Mouse (Mus musculus) heart, postnatal 14 days (tissue): Measurements from ENCODE around the gene Taf4. TPM values are rescaled to one million over a fixed set of nuclear protein-coding genes. Genes with fewer than 3 reads are reported as not detected.
A peak's percentile ranks its signal among the peaks of the same experiment; 100 is the strongest.

Source experiments
- DNase-seq, 2 experiments: peaks; one replicate each; pipeline ENCODE4 v3.0.0; 2021 to 2022
- intact Hi-C: fragments of 180-260 bp; cut with DNase I; formaldehyde crosslinking; loops from one replicate; pipeline ENCODE4 v1.15.1; 2025
- total RNA-seq, 2 experiments: library from RNA; stranded (reverse); gene quantifications; 2 replicates each; pipeline ENCODE4 v1.2.3; 2021

The Taf4 gene
- total RNA-seq, 2 experiments from 2014 or later: 15.8 to 19.0 TPM

DNA sequence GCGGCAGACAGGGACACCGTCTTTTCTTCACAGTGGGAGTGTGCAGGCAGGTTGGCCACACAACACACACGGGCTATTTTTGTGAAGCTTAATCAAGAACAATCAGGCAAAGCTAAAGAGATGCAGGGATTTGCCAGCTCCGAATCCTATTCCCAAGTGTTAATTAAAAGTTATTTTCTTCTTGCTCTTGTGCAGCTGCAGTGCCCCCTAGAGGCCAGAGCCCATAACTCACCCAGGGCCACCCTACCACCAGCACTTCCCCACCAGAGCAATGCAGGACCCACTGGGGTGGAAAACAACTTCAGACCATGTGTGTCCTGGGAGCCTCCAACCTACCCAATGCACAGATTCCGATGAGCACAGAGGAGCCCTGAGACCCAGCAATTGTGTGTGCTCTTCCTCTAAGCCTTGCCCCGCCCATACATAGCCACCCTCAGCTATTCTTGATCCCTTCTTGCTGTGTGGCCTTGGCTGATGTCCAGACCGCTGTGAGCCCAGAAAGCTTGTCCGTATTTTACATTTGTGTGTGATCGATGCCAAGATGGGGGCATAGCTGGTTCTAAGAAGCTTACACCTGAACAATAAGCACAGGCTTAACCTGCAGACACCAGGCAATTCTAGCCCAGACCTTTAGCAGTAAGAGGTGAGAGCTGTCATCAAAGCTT lies 98.8 kb downstream of the Taf4 start:
- intact Hi-C loops: loop anchor here (5.0 to 10.0 kb wide), 5 partner anchors 433 to 1370 kb away; partner anchors contain the start of gene Cdh4
- DNase-seq: peak; percentile 36 to 58

- DNase-seq: peak; percentile 58 to 81
- intact Hi-C loops: loop anchor here (1.0 to 10.0 kb wide), 7 partner anchors 45 to 1368 kb away; partner anchors contain the start of gene Cdh4
Observed at GRCm38 (mm10) chr2:179875147-179875546, 101.3 kb downstream of the Taf4 start.

- intact Hi-C loops: loop anchor here (2.0 to 10.0 kb wide), 4 partner anchors 193 to 1115 kb away; partner anchors contain the start of gene Cdh4
- DNase-seq: no peak
Observed at GRCm38 (mm10) chr2:179873315-179873714, 103.1 kb downstream of the Taf4 start.

DNA sequence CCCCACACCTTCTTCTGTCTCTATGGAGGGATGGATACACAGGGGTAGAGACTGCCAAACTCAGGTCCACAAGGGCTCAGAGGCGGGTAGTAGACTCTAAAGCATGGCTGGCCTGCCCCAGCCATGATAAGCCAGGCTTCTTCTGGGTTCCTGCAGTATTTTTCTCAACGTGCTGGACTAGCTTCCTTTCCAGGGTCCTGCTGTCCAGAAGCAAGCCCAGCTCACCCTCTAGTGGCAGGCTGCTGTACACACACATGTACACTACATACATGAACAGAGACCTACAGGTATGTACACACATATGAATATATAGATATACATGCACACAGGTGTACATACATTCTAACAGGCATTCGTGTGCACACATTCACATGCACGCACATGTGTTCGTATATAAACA lies 103.7 kb downstream of the Taf4 start:
- intact Hi-C loops: loop anchor here (2.0 to 10.0 kb wide), 4 partner anchors 192 to 1114 kb away; partner anchors contain the start of gene Cdh4
- peak; percentile 10 to 45 for DNase-seq

DNA sequence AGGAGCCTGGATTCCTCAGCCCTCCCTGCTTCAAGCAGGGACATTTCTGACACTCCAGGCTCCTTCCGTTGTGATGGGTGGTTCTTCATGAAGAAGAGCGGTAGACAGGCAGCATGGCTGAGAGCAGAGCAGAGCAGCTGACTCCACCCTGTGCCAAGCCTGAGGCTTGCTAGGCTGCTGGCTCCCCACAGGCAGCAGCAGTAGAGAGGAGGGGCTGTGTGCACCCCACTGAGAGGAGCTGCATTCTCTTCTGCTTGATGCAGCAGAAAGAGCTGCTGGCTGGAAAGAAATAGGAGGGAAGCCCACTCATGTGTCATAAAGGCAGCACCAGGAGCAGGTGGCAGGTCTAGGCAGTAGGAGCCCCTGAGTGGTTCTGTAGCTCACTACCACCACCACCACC lies 106.6 kb downstream of the Taf4 start:
- intact Hi-C loops: loop anchor here (10.0 kb wide), 2 partner anchors 425 to 795 kb away; partner anchors contain the start of gene Cdh4
- DNase-seq: no peak

DNA sequence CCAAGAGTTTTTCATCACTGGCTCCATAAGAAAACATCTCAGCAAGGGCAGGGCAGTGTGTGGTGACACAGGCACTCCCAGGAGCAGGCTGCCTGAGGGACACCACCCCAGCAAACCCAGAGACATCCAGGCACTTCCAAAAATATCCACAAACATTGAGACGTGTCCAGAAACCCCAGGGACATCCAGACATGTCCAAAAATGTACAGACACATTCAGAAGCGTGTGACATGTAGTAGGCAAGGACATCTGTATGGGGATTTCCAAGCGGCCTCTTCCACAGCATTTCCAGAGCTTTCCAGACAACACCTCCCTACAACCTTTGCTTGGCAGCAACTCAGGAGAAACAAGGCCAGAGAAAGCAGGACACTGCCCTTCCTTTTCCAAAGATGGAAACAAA lies 108.8 kb downstream of the Taf4 start:
- intact Hi-C loops: no loop called here

GRCm38 (mm10) chr2:179865097-179865496 lies 111.3 kb downstream of the Taf4 start:
- DNase-seq: no peak
- intact Hi-C loops: no loop called here

More for the DNA sequence above, 108.8 kb downstream of the Taf4 start:
- DNase-seq: no peak

DNA sequence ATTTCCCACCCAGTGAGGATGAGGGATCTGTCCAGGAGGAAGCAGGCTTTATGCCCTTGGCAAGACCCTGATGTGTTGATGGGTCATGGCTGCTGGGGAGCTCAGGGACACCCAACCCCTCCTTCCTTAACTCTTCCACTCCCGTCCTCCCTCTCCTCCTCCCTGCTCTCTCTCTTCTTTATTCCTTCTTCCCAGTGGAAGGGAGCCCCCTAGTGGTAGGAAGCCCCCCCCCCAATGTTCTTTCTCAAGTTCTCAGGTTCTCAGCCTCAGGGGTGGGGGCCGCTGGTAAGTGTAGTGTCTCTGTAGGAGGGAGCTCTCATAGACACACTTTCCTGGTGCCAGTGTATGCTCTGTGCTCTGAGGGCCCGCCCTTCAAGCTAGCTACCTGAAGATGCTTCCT lies 113.2 kb downstream of the Taf4 start:
- intact Hi-C loops: no loop called here
- DNase-seq: no peak

DNA sequence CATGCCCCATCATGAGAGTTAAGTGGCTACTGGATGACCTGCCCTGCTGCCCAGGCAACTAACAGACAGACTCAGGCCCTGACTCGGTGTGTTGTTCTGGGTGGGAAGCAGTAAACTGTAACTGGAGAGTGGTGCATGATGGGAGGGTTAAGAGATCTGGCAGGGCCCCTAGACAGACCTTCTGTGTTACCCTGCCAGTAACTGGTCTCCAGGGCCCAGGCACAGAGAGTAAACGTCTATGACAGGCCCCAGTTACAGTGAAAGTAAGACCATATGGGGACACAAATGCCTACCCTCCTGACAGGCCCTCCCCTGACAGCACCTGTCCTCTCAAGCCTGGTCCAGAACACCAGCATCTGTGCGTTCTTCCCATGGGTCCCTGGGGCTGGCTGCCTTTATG lies 113.8 kb downstream of the Taf4 start:
- intact Hi-C loops: no loop called here
- no peak for DNase-seq

Other genes starting within 250 kb of the Taf4 start
- 10 to 100 TPM; 57.3 to 61.8 TPM for gene Lsm14b, start 48.3 kb upstream of the Taf4 start, total RNA-seq
- gene Psma7, start 65.8 kb upstream of the Taf4 start, total RNA-seq: 100 to 1,000 TPM; 167 to 177 TPM
- gene Ss18l1, start 65.9 kb upstream of the Taf4 start, total RNA-seq: 1 to 10 TPM; 2.9 to 3.3 TPM
- gene Mtg2, start 93.9 kb upstream of the Taf4 start, total RNA-seq: 10 to 100 TPM; 18.7 to 19.7 TPM
- not detected for gene Hrh3, start 127.8 kb upstream of the Taf4 start, total RNA-seq
- 10 to 100 TPM; 33.4 to 35.7 TPM for gene Osbpl2, start 142.7 kb upstream of the Taf4 start, total RNA-seq
- gene Adrm1, start 194.8 kb upstream of the Taf4 start, total RNA-seq: 10 to 100 TPM; 87.1 to 95.9 TPM
- gene Lama5, start 249.2 kb upstream of the Taf4 start, total RNA-seq: 10 to 100 TPM; 43.1 to 63.7 TPM